Mouse (Mus musculus): ENCODE measurements around the gene Trim46. TPM values are rescaled to one million over a fixed set of nuclear protein-coding genes. Genes with fewer than 3 reads are reported as not detected.

Gene Trim46
- total and polyA plus RNA-seq, 2 experiments, result 0.16 to 0.18 TPM

DNA sequence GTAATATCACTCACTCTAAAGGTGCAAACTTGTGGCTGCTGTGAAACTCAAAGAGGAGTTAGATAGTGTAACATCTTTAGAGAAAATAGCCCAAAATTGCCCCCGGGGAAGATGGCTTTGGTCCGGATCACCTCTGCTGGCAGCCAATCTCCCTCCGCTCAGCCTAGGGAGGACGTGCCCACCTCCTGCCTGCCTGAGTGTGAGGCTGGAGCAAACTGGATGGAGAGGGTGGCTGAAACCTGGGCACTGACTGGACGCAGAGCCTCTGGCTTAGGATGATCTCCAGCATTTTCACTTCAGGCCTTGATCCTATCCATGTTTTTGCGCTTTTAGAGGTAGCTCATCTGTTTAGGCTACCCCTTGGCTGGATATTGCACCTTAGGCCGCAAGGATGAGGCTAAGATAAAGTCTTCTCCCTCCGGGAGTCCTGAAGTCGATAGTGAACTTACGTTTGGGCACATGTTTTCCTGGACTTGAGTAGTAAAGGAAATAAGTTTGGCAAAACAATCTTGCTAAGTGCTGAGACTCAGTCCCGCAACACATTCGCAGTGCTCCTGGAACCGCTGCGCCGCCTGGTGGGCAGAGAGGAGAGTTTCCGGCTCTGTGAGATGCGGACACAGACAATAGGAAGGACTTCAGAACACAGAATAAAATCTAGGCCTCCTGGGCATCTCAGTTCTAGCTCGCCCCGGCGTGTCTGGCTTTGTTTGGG, 35.6 kb upstream of the Trim46 start:
- TF ChIP-seq POLR2A (IDR thresholded peaks at IDR 0.05; ENCODE audit: extremely low read depth, insufficient read depth, low read length), result no peak
- TF ChIP-seq CTCF (IDR thresholded peaks at IDR 0.05; ENCODE audit: low read depth, low read length), result peak; percentile 98
- peak overlapping the region; percentile 66 for H3K9ac ChIP-seq (ENCODE audit: low read depth, low read length)
- WGBS, result 7% methylated on average over 20 of the region's 20 CpGs
- peak overlapping the region; percentile 93 for H3K27ac ChIP-seq (replicated peaks; ENCODE audit: insufficient read depth, low read depth, low read length)
- peaks cover 25% of the 10 kb centered on the region; the same call in 1 of the 2 replicates for H3K79me2 ChIP-seq (ENCODE audit: control insufficient read depth, insufficient read depth, low read length)
- H3K4me1 ChIP-seq (ENCODE audit: control insufficient read depth, insufficient read depth, low read length), result peaks cover 16% of the 10 kb centered on the region
- H3K4me3 ChIP-seq (ENCODE audit: insufficient read depth, low read depth, low read length), result peak overlapping the region; percentile 33; the same call in 1 of the 2 replicates
- DNase-seq (ENCODE audit: extremely low read depth, low read depth, low spot score), result peak; percentile 77
- no peaks in the 10 kb centered on the region for H3K27me3 ChIP-seq (ENCODE audit: control insufficient read depth, insufficient read depth, low read length)
- H3K36me3 ChIP-seq (ENCODE audit: control insufficient read depth, insufficient read depth, low read length), result no peaks in the 10 kb centered on the region

DNA sequence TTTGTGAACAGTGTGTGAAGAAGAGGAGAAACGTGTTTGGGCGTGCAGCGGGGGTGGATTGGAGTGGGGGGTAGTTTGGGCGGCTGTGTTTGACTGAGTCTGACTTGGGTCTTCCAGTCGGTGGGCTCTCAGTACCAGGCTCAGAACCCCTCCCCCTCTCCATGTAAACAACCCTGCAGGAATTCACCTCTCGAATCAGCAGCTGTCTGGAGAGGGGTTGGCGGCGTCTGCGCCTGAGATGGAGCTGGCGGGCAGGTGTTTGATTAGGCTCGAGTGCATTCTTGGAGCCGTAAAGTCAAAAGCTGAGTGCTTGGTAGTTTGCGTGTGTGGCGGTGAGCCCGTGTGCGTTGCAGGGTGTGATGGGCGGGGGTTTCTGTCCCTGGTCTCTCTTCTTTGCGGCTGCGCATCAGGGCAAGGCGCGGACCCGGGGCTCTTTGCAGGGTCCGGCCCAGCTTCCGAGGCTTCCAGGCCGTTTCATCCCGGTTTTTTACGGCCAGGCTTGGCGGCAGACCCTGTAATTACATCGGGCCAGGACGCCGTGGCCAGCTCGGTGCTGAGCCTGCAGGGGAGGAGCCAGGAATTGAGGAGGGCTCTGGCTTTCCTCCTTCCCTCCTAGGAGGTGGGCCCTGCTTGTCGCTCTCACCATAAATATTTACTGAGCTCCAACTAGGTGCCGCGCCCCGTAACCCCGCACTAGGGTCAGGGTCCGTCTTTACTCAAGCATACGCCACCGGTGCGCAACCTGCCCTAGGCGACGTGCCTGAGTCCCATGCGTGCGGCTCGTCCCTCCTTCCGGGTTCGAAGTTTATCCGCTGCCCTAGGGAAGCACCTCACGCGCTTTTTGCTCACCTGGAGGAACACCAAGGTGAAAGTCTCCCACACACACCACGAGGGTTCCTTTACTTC, 34.8 kb upstream of the Trim46 start, which contains the start of gene Efna1:
TSS of gene Efna1 (minus strand) at position 537 of the 906 bp plus-strand sequence.
- Histone ChIP-seq H3K27ac (replicated peaks; ENCODE audit: insufficient read depth, low read depth, low read length) (peak within 1 kb of the TSS; percentile 93), H3K4me1 (ENCODE audit: control insufficient read depth, insufficient read depth, low read length) (peaks cover 24% of the 10 kb centered on the region), H3K79me2 (ENCODE audit: control insufficient read depth, insufficient read depth, low read length) (peaks cover 29% of the 10 kb centered on the region; the same call in 1 of the 2 replicates), H3K4me3 (ENCODE audit: insufficient read depth, low read depth, low read length) (peak within 1 kb of the TSS; percentile 86), H3K36me3 (ENCODE audit: control insufficient read depth, insufficient read depth, low read length) (peaks cover 4% of the 10 kb centered on the region), H3K9ac (ENCODE audit: low read depth, low read length) (peak within 1 kb of the TSS; percentile 75), H3K27me3 (ENCODE audit: control insufficient read depth, insufficient read depth, low read length) (no peaks in the 10 kb centered on the region)
- DNase-seq (ENCODE audit: extremely low read depth, low read depth, low spot score), result peak; percentile 94
- no peak; the same call in 1 of the 2 replicates for TF ChIP-seq CTCF (IDR thresholded peaks at IDR 0.05; ENCODE audit: low read depth, low read length)
- TF ChIP-seq POLR2A (IDR thresholded peaks at IDR 0.05; ENCODE audit: extremely low read depth, insufficient read depth, low read length), result peak; percentile 57; the same call in 1 of the 2 replicates
- WGBS, result under 1% methylated on average over 52 of the region's 52 CpGs

DNA sequence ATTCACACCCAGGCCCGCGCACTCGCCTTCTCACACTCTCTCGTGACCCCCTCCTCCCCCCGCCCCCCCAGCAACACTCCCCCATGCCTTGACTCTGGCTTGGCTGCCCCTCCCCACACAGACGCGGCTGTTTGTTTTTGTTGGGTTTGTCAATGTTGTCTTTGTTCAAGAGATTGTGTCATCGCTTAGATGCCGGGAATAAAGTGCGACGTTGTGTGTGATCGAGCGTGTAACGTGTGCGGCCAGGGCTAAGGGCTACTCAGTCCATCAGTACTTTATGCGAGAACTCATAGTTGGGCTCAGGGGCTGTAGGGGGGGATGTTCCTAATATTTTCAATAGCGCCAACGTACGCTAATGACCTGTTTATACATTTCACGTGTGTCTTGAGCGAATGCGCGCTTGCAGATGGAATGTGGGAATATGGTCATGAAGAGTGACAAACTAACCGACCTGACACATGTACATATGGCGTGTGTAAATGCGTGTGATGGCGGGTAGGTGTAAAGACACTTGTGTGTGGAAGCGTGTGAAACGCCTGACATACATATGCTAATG, 34.0 kb upstream of the Trim46 start:
- H3K27ac ChIP-seq (replicated peaks; ENCODE audit: insufficient read depth, low read depth, low read length), result peak overlapping the region; percentile 94
- H3K36me3 ChIP-seq (ENCODE audit: control insufficient read depth, insufficient read depth, low read length), result peaks cover 11% of the 10 kb centered on the region
- peaks cover 30% of the 10 kb centered on the region; the same call in 1 of the 2 replicates for H3K79me2 ChIP-seq (ENCODE audit: control insufficient read depth, insufficient read depth, low read length)
- no peak for TF ChIP-seq CTCF (IDR thresholded peaks at IDR 0.05; ENCODE audit: low read depth, low read length)
- 0 out of 2 replicates have a peak, but pooled peaks have one; percentile 42 for TF ChIP-seq POLR2A (IDR thresholded peaks at IDR 0.05; ENCODE audit: extremely low read depth, insufficient read depth, low read length)
- H3K27me3 ChIP-seq (ENCODE audit: control insufficient read depth, insufficient read depth, low read length), result no peaks in the 10 kb centered on the region
- peaks cover 30% of the 10 kb centered on the region for H3K4me1 ChIP-seq (ENCODE audit: control insufficient read depth, insufficient read depth, low read length)
- H3K9ac ChIP-seq (ENCODE audit: low read depth, low read length), result peak overlapping the region; percentile 77
- peak overlapping the region; percentile 86 for H3K4me3 ChIP-seq (ENCODE audit: insufficient read depth, low read depth, low read length)
- DNase-seq (ENCODE audit: extremely low read depth, low read depth, low spot score), result peak; percentile 96
- WGBS, result under 1% methylated on average over 29 of the region's 29 CpGs

DNA sequence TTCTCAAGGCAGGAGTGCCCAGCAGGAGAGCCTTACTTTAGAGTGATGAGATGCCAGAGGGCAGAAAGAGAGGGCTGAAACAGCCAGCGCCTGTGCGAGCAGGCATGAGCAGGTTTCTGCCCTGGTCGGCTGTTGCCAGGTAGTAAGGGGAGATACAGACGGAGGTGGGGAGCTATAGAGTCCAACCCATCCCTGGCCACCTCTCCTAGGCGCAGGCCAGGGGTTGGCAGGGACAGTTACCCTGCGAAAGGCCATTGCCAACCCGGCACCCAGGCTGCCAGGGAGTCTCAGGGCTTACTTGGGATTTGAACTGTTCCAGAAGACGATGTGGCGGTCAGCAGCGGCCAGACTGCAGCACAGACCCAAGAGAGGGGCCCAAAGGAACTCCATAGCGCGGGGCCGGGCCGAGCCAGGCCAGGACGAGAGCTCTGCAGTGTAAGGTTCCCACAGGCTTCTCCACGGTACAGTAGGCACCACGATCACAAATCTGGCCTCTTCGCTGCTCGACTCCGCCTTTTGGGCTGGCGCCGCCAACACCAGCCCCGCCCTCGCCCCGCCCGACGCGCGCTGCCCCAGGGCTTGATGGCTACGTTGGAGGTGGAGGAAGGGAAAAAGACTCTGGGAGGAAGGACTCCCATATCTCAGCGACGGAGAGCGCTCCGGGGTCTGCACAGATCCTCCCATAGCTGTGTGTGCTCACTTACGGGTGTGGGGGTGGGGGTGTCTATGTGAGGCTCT, 33.2 kb upstream of the Trim46 start:
- Histone ChIP-seq H3K4me3 (ENCODE audit: insufficient read depth, low read depth, low read length) (peak overlapping the region; percentile 86), H3K27ac (replicated peaks; ENCODE audit: insufficient read depth, low read depth, low read length) (peak overlapping the region; percentile 94), H3K27me3 (ENCODE audit: control insufficient read depth, insufficient read depth, low read length) (no peaks in the 10 kb centered on the region), H3K4me1 (ENCODE audit: control insufficient read depth, insufficient read depth, low read length) (peaks cover 25% of the 10 kb centered on the region), H3K79me2 (ENCODE audit: control insufficient read depth, insufficient read depth, low read length) (peaks cover 33% of the 10 kb centered on the region; the same call in 1 of the 2 replicates), H3K36me3 (ENCODE audit: control insufficient read depth, insufficient read depth, low read length) (peaks cover 15% of the 10 kb centered on the region), H3K9ac (ENCODE audit: low read depth, low read length) (peak overlapping the region; percentile 84)
- 3% methylated on average over 35 of the region's 35 CpGs for WGBS
- peak; percentile 87 for DNase-seq (ENCODE audit: extremely low read depth, low read depth, low spot score)
- TF ChIP-seq POLR2A (IDR thresholded peaks at IDR 0.05; ENCODE audit: extremely low read depth, insufficient read depth, low read length), result peak; percentile 98
- TF ChIP-seq CTCF (IDR thresholded peaks at IDR 0.05; ENCODE audit: low read depth, low read length), result no peak

DNA sequence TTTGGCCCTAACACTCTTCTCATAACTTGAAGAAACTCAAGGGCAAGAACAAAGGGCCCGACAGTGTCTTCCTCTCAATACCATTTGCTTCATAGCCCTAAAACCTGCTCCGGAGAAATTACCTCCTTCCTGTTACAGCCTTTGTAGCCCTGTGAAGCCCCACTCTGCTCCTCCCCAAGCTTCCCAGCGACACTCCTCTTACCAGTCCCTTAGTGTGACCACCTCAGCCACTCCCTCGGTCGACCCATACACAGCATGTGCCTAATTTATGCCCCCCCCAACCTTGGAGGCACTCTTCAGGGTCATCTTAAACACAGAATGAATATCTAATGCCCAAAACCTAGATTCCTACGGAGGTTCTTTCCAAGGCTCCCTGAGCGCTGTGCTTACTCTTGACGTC, 32.5 kb upstream of the Trim46 start:
- Histone ChIP-seq H3K27ac (replicated peaks; ENCODE audit: insufficient read depth, low read depth, low read length) (peak overlapping the region; percentile 92), H3K27me3 (ENCODE audit: control insufficient read depth, insufficient read depth, low read length) (no peaks in the 10 kb centered on the region), H3K79me2 (ENCODE audit: control insufficient read depth, insufficient read depth, low read length) (peaks cover 33% of the 10 kb centered on the region; the same call in 1 of the 2 replicates), H3K9ac (ENCODE audit: low read depth, low read length) (peak overlapping the region; percentile 84), H3K36me3 (ENCODE audit: control insufficient read depth, insufficient read depth, low read length) (peaks cover 15% of the 10 kb centered on the region), H3K4me1 (ENCODE audit: control insufficient read depth, insufficient read depth, low read length) (peaks cover 22% of the 10 kb centered on the region), H3K4me3 (ENCODE audit: insufficient read depth, low read depth, low read length) (peak overlapping the region; percentile 86)
- no peak for DNase-seq (ENCODE audit: extremely low read depth, low read depth, low spot score)
- WGBS, result 17% methylated on average over 8 of the region's 8 CpGs
- TF ChIP-seq CTCF (IDR thresholded peaks at IDR 0.05; ENCODE audit: low read depth, low read length), result no peak
- TF ChIP-seq POLR2A (IDR thresholded peaks at IDR 0.05; ENCODE audit: extremely low read depth, insufficient read depth, low read length), result no peak

Data from liver, adult 2 months (tissue).